Mouse (Mus musculus) ES-Bruce4 (cell line): ENCODE measurements around the gene Pcnx.

Source experiments
- CTCF ChIP-seq: IDR thresholded peaks from one replicate; pipeline ENCODE4 v1.8.1; 2011; ENCODE audit warnings: low read depth, low read length
- EP300 ChIP-seq: IDR thresholded peaks from 2 replicates; pipeline ENCODE4 v1.6.1; 2011; ENCODE audit warnings: low read depth, low read length; ENCODE audit not compliant: insufficient read depth

DNA sequence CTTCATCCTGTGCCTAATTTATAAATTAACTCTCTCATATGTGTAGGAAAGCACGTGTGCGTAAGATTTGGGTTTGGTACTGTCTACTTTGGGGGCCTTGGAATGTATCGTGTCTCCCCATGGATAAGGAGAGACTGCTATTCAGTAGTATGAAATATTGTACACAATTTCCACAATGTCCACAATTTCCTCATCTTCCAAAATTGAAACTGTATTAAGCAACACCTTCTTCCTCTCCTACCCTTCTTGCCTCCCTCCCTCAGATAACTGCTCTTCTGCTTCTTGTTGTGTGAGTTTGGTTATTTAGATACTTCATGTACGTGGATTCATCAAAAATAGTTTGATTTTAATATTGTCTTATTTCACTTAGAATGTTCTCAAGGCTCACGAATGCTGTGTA, 29.1 kb downstream of the Pcnx start:
- TF ChIP-seq EP300: no peak
- no peak for TF ChIP-seq CTCF
